Mouse (Mus musculus) kidney, postnatal 10 days (tissue): ENCODE results near the gene Parp8.
A peak's percentile ranks its signal among the peaks of the same experiment; 100 is the strongest.

Experiments
- DNase-seq: peaks from one replicate; pipeline ENCODE4 v3.0.0; 2021; ENCODE audit warnings: mixed read lengths

Gene Parp8

GRCm38 (mm10) chr13:117013516-117013915 lies 11.8 kb downstream of the Parp8 start:
- no peak for DNase-seq

DNA sequence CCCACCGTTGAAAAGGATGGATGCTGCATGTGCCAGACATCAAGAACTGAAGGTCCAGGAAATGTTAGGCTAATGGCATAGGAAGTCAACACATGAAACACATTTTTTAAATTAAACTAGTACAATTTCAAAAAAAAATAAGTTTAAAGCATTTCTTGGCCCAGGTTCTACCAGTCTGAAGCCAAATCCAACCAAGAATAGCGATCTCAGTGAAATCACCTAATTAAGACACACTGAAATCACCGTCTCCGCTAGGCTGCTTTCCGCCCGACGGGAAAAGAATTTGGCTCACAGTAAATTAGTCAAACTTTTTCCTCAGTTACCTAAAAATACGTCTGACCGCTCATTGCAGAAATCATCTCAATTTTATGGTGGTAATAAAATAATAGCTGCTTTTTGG lies 13.3 kb downstream of the Parp8 start:
- no peak for DNase-seq

DNA sequence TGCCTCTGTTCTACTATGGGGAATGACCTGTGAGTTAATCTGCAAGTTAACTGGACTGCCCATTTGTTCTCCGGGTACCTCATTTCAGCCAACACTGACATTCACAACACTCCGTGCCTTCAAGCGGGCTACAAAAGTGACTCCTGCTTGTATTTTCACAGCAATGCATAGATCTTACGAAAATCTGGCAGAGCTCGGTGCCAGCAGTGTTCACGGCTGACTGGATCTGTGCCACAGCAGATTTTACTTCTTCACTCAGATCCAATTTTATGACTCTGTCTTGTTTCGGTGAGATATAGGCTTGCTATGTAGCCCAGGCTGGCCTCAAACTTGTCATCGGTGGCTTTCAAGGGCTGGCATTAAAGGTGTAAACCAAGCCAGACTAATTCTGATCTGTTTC lies 15.2 kb downstream of the Parp8 start:
- DNase-seq = peak; percentile 14

DNA sequence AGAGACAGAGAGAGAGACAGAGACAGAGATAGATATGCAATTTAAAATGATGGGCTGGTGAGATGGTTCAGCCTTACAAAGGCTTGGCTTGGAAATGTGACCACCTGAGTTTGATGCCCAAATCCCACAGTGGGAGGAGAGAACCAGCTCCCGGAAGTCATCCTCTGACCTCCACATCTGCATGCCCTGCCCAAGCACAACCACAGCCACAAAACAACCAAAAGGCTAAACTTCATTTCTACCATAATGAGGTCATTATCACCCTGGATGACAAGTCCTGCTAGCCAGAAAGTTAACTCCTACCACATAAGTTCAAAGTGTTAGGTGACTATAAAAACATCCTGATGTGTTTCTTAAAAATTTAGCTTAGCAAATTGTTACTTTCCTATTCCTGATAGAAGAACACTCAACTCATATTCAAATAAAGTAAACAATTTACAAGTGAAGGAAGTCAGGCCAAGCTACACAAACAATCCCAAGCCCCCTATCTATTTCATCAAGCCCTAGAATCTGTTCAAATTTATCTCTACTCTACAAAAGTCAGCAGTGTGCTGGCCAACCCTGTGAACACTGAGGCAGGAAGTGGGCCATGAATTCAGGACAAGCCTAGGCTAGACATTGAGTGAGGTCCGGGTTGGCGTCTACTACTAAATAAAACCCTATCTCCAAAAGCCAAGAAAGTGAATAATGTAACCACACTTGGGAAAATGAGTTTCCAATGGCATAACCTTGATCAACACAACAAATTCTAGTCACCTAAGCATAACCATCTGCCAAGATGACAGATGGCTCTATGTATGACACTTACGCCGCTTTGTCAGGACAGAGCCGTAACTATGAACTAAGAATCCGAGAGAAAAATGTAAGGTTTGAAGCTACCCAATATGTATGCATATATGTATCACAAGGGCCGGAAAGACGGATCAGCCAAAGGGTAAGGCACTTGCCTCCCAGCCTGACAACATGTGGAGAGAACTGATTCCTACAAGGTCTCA lies 17.0 kb downstream of the Parp8 start:
- no peak for DNase-seq

- no peak for DNase-seq
Observed at GRCm38 (mm10) chr13:117007566-117007965, 17.8 kb downstream of the Parp8 start.

- no peak for DNase-seq
Observed at GRCm38 (mm10) chr13:117006638-117007037, 18.7 kb downstream of the Parp8 start.

DNA sequence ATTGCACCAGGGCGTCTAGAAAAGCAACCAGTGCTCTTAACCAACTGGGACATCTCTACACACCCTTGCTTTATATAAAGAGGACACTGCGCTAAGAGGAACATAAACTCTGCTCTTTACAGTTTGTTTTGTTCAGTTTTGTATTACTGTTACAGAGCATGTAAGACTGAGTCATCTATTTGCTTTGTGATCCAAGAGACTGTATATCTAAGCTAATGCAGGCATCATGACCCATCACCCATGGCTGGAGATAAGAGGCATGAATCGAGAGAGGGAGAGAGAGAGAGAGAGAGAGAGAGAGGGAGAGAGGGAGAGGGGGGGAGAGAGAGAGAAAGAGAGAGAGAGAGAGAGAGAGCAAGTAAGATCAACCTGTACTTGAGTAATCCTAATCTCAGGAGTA lies 24.8 kb downstream of the Parp8 start:
- no peak for DNase-seq

- no peak for DNase-seq
Observed at GRCm38 (mm10) chr13:116991560-116991959, 33.8 kb downstream of the Parp8 start.

DNA sequence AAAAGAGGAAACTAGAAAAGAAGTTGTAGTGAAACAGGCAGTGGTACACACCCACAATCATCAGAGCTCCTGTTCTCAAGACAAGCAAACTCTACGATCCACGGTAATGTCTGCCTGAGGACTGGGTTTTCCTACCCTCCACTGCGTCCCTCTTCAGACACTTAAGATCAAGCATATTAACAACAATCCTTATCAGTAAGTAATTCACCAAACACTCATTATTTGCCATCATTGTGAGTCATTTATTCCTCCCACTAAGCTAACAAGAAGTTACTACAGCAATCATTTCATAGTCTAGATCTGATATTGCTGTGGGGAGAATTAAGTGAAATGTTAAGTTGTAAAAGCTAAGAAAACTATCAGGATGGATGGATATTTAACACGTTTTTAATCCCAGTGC lies 35.0 kb downstream of the Parp8 start:
- DNase-seq = no peak

- DNase-seq = no peak
Observed at GRCm38 (mm10) chr13:116988706-116989105, 36.6 kb downstream of the Parp8 start.

DNA sequence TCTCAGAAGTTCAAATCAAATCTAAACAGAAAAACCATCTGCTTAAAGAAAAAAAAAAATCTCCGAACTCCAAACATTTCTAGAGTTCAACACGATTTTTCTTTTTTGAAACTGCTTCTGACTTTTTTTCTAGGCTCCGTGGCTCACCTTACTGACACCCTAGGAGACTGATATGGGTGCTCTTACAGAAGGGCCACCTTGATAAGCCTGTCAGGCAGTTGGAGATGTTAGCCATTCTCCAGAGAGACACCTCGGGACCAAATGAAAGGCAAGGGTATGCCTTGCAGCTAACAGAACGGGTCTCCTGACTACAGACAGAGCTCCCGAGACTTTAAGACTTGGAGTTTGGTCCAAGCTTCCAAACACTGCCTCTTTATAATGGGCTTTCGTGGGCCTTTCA lies 37.1 kb downstream of the Parp8 start:
- no peak for DNase-seq

- DNase-seq = no peak
Observed at GRCm38 (mm10) chr13:116987284-116987683, 38.1 kb downstream of the Parp8 start.

GRCm38 (mm10) chr13:116986658-116987057 lies 38.7 kb downstream of the Parp8 start:
- no peak for DNase-seq

DNA sequence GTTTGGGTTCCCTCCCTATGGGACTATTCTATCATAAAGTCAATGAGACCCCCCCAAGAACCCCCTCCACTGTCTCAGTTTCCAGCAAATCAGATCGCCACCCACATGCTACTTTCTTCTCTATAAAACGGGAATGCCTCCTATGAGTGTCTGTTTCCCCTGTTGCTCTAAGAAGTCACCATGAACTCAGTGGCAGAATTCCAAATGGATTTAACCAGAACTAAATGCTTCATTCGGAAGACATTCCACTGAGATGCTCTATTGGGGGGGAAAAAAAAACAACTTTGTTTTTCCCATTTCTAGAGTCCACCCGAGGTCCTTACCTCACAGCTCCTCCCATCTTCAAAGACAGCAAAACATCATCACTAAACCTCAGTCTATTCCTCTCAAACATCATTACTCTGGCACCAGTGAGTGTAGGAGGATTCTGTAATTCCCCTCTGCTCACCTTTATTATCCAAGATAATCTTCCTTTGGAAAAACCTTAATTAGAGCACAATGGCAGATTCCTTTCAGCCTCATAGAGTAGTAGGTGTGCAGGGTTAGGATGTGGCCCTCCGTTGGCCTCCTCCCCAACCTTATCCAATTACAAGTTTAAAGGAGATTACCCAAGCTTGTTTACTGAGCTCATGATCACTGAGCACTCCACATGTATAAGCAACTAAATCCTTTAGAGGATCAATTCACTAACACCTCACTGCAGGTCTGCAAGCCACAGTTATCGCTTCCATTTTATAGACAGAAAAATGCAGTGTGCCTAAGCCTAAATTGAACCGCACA lies 51.1 kb downstream of the Parp8 start:
- no peak for DNase-seq

DNA sequence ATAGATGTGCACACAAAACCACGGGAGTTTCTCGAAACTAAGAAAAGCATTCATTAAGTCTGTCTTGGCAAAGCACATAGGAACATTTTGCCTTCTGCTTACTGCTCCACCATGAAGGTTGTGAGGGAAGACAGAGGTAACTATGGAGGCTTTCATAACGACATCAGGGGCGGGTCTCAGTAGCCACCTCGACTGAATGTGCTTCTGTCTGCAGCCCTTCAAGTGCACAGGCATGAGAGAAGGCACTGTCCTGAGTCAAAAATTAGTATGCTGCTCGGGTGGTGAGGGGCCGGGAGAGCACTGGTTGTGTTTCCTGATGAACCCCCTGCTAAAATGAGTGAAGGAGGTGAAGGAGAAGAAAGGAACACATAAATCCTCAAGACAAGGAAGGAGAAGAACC lies 51.8 kb downstream of the Parp8 start:
- no peak for DNase-seq

DNA sequence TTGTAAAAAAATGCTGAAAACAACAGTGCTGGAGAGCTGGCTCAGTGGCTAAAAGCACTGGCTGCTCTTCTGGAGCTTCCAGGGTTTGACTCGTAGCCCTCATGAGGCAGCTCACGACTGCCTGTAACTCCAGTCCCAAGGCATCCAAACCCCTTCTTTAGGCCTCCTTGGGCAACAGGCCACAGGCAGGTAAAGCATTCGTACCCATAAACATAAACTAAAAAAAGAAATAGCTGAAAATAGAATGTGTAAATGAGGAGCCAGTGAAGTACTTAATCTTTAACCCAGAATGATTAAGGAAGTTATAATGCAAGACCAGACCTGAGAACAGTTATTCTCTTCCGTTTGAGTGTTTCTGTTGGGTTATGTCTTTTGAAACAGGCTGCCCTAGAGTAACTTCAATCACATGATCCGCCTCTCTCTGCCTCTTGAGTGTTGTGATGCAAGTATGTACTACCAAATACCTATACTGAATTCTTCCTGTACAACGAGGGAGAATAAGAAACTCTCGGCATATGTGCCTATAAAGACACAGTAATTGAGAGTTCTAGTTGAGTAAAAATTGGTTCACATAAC lies 53.2 kb downstream of the Parp8 start:
- peak; percentile 41 for DNase-seq

- DNase-seq = no peak
Observed at GRCm38 (mm10) chr13:116970706-116971428, 54.5 kb downstream of the Parp8 start.

DNA sequence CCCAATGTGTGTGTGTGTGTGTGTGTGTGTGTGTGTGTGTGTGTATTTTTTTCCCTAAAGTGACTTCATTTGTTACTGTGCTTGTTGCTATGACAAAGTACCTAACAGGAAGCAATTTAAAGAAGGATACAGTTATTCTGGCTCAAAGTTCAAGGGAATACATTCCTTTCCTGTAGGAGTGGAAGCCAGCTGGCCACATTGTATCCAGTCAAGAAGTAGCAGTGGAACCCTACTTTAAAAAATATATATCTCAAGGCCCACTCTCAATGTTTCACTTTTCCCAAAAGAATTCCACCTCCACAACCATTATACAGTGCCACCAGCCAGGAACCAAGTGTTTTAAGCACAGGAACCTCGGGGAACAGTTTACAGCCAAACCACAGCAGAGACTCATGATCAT lies 55.7 kb downstream of the Parp8 start:
- no peak for DNase-seq

- DNase-seq = no peak
Observed at GRCm38 (mm10) chr13:116968906-116969305, 56.4 kb downstream of the Parp8 start.

DNA sequence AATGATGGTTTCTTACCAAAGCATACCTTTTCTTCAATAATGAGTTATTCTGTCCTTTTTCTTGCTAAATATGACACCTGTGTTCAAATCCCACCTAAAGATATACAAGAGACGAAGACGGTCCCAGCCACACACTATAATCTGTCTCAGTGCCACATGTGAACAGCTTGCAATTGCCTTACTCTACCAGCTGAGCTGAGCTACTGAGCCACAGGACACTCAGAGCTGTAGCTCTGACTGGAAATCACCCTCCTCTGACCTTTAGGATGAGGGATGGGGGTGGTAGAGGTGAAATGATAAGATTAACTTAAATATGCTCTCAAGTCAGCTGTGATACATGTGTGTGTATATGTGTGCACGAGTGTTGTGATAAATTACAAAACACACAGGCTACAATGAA lies 57.9 kb downstream of the Parp8 start:
- no peak for DNase-seq

DNA sequence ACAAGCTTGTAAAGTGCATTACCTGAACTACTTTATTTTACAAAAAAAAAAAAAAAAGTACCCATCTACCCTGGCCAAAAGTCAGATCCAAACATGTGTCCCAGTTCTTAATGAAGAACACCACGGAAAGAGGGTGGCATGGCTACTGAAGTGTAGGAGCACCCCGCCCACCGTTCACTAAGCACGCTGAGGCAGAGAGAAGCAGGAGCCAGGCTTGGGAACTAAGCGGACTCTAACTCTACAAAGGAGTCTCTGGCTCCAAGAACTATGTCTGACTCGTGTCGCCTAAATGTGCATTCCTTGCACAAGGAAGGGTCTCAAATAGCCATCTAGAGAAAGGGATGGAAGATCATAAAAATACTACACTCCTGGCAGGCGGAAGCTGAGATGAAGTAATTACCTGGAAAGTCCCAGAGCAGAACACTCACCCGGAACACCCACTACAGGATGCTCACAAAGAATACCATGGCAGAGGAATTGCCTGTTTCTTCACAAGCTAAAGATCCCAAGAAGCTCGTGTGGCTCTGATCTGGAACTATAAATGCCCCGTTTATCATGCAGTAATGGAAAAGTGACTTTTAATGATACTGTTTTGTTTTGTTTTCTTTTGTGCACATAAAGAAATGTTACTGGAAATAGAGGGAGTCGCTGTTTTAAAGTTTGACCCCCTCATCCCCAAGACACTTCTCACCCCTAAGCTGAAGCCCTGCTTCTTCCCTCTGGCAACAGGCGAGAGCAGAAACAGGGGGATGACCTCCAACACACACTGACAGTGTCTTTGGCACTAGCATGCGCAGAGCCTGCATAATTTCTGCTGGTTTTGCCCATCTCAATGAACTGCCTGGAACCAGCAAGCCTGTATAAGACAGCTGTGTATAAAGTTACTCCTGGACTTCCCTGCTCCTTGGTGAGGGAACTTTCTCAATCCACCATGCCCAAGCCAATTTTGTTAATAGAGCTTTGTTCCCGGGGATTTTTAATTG lies 62.6 kb downstream of the Parp8 start:
- DNase-seq = no peak
